Mouse (Mus musculus) spleen, postnatal 14 days (tissue): ENCODE measurements around the gene Ajm1.
A peak's percentile ranks its signal among the peaks of the same experiment; 100 is the strongest.

ENCODE experiments used
- DNase-seq, 2 experiments: peaks; one replicate each; pipeline ENCODE4 v3.0.0; 2021 to 2022; ENCODE audit warnings: low spot score in 2 of 2

Gene Ajm1

DNA sequence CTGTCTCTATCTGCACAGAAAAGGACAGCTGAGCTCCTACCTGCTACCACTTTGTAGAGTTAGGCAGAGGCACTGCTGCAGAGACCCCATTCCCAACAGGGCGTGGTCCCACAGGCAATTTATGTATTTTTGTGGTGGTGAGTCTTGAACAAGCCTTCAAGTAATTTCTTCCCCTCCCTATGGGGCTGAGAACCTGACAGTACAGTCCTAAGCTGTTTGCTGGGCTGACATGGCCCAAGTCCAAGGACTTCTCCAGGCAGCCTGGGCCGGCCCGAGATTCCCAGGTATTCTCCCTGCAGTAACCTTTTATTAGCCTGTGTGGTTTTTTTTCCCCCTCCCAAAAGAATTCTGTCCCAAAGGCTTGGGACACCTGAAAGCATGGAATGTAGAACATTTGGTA, 2.6 kb upstream of the Ajm1 start:
- DNase-seq = no peak

DNA sequence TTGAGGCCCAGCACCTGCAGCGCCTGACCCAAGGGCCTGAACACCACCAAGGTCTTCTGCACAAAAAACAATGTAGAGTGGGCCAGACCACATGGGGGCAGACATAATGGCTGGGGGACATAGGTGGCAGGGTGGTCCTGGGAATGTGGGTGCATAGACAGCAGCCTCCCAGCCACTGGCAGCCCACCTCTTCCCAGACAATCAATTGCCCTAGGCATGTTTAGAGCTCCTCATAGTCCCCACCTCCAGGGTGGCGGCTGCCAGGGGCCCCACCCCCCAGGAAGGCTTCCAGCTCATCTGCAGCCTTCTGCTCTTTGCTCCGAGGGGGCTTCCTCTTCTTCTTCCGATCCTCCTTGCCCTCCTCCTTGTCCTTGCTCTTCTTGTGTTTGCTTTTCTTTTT, 2.0 kb upstream of the Ajm1 start:
- no peak for DNase-seq

DNA sequence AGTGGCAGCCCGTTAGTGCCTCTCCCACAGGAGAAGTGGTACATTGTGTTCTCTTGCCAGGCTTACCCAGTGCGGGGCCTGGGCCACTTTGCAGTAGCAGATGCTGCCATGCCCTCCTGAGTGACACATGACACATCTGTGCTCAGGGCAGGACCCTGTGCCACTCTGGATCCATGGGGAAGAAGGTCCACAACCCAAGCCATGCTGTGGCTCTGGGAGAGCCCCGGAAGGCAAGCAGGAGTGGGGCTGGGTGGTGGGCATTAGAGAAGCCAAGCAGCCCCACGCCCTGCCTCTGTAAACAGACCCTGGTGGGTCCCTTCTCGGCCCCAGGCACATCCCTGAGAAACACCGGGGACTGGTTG, 1.5 kb upstream of the Ajm1 start:
- DNase-seq = no peak

DNA sequence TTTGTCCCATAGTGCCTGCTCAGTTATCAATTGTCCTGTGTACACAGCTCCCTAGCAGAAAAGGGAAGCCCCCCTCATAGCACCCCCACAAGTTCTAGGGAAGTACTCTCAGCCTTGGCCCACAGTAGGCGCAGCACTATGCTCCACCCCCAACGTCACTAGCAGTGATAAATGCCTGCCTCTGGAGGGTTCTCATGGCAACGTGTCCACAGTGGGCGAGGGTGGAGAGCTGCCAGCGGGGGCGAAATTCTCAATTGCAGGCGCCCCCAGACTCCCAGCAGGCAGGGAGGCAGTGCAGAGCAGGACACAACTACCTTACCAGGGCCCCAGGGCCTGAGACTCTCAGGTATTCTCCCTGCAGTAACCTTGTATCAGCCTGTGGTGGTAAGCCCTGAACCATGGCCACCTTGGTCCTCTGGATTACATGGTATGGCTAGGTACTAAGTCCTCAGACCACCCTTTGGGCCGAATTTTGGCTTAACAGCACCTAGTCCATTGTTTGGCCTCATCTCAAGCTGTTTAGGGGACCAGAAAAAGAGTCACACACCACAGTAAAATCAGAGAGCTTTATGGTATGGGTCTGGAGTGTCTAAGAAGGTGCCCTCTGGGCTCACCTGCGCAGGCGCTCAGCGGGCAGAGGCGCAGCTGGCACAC, 1.0 kb upstream of the Ajm1 start:
- no peak for DNase-seq

DNA sequence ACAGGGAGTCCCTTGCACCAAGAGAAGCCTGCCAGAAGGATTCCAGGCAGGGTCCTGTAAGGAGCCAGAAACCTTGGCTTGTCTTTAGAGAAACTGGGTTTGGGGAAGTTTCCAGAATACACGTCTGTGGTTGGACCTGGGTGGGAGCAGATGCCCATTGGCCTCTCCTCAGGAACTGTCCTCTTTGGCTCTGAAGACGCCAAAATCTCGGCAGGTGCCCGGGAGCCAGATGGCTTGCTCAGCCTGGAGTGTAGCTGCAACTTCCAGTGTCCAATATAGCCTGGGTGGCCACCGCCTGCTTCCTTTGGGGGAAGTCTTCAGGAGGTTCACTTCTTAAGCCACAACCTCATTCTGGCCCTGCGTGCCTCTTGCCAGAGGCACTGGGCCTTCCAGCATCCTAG, 344 bp upstream of the Ajm1 start:
- DNase-seq = no peak

DNA sequence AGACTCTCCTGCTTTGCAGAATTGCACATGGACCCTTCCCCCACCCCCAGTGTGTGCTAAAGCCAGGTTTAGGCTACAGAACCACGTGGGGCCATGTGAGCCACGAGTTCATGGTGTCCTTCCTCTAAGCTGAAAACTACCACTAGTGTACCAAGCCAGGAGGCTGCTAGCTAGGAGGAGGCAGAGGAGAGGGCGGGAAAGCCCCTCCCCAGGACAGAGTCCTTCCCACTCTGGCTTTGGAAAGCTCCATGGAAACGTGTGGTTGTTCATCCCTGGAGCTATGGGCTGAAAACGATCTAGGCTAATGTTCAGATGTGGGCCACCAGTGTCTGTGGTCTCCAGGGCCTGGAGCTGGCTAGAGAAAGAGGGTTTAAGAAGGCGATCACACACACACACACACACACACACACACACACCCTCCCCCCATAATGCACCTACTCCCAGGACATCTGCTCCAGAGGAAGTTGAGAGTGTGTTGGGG, 896 bp downstream of the Ajm1 start:
- no peak for DNase-seq

DNA sequence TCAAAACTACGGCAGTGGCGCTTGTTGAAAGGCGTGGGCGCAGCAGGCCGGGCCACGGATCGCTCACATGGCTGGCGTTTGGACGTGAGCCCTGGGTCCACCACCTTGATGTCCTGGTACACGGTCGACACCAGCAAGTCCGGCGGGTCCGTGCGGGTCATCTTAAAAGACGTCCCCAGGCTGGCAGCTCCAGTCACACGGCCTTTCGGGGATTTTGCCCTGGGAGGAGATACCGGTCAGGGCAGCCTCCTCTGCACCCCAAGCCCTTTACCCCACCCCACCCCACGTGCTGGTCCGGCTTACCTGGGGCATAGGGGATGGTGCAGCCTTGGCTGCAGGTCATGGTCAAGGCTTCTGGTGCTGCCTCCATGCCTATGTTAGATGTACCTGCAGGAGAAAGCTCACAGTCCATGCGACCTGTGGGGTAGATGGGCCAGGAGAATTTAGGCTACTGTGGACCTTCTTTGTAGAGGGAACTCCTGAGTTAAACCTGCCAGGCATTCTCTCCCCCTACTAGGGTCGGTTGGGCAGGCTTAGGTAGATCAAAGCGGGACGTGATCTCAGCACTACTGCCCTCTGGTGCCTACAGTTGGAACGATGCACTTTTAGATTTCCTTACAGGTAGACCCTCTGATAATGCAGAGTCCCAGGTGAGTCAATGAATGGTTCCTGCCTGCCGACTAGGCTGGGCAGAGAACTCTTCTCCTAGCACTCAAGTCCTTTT, 1.7 kb downstream of the Ajm1 start:
- DNase-seq = peak in 1 of 2 experiments; percentile 49

DNA sequence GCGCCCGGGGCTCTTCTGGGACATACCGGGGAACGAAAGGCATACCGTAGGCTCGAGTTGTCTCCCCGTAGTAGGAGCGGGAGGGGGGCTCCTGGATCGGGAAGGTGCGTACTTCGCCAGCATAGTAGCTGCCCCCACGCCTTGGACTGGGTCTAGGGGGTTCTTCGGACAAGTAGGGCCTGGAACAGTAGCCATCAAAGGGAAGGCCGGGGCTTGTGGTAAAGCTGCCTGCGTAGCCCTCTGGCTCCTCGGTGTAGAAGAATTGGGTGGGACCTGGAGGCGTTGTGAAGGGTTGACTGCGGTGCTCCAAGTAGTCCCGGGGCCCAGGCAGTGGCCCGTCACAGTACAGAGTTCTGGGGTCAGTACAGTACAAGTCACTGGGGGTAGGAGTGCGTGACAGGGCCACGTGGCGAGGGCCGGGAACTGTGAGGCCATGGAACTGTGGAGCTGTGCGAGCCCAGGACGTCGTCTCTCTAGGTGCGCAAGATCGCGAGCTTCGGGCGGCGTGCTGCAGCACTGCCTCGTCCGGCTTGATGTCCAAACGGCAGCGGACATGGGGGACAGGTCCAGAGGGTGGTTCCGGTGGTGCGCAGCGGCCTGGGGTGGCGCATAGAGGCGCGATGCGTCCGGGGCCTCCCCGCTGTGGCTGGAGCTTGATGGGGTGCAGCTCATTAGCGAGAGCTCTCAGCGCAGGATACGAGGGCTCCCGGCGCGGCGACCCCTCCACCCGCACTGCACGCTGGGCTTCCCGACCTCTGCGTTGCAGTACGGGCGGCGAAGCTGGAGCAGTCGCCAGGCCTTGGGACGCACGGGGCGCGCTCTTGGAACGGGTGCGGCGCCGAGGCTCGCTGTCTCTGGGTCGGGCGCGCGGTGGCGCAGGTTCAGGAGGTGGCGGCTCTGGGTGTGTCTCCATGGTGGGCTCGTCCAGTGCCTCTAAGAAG, 2.5 kb downstream of the Ajm1 start:
- DNase-seq = no peak

DNA sequence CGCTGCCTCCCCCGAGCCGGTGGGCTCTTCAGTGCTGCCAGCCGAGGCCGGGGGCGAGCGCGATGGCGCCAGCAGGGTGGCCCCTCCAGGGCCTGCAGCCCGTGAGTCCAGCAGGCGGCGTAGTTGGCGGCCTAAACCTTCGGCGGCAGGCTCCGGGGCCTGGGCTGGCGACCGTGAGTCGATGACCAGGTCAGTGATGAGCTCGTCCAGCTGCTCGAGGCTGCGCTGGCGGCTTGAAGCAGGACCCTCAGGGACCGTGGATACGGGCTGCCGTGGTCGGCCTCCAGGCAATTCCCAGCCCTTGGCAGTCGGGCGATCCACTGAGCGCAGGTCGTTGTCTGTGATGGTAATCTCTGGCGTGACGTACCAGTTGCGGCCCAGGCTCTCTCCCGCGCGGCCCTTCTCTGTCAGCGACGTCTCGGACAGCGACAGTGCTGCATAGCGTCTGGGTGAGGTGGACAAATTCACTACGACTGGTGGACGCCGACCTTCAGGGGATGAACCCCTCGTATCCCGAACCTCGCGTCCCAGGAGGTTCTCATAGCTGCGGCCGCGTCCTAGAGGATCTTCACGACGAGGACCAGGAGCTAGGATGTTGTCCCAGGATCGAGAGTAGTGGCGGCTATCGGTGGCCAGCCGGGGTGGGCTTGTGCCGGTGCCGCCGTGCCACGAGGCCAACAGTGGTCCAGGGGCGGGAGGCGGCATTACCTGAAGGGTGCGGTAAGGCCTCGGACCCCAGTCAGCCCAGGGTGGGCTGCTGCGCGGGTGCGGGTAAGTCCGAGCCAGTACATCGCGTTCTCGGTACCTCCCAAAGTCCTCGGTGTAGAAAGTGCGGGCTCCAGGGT, 3.4 kb downstream of the Ajm1 start:
- DNase-seq = no peak

DNA sequence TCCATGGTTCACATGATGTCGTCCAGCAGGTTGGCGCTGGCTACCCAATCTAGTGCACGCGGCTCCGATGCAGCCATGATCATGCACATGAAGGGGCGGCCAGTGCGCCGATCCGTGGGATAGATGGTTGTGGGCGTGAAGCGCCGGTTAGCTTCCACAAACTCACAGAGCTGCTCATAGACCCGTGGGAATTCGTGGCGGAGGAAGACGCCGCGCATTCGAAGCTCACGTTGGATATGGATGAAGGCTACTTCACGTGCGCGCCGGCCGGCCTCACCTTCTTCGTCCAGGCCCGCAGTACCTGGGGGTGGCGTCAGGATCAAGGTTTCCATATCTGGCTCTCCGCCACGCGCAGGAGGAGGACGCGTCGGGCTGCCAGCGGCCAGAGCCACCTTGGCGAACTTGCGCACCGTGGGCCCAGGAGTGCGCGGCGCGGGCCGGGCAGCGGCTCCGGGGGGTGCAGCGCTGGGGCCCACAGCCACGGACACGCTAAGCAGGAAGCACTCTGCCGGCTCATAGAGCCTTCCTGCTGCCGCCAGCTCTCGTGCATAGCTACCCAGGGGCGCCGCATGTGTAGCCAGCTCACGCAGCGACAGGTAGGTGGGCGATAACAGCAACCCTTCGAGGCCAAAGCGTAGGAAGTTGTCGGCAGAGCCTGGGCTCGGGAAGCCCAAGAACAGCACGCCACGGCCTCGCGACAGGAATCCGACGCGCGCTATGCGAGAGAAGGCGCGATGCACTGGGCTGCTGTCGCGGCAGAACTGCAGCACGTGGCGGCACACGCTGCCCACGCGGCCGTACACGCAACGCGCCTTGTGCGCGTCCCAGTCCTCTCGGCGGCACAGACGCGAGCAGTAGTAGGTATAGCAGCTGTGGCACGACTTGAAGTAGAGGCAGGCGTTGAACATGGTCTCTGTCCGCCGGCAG, 4.3 kb downstream of the Ajm1 start:
- no peak for DNase-seq

DNA sequence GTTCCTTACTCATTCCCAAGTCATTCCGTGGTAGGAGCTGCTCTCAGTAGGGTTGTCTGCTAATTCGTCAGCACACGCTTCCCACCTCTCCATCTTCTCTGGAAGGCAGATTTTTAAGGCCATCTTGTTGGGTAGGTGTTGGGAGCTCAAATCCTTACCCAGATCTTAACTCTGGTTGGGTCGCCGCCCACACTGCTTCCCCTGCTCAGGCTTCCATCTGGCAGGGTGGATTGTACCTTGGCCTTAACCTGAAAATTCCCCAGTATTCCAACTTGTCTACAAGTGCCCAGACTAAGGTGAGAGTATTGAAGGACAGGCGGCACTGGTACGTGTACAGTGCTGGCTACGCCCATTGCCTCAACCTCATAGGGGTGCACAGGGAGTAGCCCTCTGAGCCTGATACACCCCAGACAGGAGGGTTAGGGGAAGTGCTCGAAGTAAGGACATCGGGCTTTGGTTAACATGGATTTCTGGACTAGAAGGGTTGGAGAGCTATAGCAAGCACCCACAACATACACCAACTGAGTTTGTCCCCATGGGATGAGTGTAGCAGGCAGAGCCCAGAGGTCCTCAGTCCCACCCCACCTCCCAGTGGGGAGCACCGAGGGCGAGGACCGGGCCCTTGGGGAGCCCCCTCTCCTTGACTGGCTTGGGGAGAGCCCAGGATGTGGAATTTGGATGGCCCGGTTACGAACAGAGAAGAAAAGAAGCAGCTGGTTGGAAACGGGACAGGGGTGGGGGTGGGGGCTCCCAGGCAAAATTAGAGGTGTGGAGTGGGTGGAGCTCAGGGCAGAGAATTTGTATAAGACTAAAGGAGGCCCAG, 5.3 kb downstream of the Ajm1 start:
- DNase-seq = no peak

DNA sequence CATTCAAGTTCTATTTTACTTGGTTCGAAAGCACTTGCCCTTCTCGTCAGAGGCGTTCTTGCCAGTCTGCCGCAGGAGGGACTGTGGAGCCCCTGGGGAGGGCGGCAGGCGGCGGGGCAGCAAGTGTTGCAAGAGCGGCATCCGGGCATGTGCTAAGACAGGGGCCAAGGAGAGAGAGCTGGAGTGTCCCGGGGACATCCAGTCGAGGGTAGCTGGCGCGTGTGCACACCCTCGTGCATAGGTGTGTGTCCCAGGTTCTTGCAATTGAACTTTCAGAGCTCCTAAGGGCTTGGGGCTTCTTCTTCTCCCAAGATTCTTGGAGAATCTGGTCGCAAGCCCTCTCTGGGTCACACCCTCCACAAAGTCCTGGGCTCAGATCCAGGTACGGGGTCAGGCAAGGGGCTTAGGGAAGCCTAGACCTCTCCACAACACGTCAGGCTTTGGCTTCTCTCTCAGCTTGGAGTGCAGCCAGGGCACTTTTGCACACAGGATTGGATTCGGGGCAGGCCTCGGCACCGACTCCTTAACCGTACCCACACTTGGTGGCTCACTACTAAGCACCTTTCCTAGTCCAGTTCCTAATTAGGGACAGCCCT, 6.0 kb downstream of the Ajm1 start:
- no peak for DNase-seq

DNA sequence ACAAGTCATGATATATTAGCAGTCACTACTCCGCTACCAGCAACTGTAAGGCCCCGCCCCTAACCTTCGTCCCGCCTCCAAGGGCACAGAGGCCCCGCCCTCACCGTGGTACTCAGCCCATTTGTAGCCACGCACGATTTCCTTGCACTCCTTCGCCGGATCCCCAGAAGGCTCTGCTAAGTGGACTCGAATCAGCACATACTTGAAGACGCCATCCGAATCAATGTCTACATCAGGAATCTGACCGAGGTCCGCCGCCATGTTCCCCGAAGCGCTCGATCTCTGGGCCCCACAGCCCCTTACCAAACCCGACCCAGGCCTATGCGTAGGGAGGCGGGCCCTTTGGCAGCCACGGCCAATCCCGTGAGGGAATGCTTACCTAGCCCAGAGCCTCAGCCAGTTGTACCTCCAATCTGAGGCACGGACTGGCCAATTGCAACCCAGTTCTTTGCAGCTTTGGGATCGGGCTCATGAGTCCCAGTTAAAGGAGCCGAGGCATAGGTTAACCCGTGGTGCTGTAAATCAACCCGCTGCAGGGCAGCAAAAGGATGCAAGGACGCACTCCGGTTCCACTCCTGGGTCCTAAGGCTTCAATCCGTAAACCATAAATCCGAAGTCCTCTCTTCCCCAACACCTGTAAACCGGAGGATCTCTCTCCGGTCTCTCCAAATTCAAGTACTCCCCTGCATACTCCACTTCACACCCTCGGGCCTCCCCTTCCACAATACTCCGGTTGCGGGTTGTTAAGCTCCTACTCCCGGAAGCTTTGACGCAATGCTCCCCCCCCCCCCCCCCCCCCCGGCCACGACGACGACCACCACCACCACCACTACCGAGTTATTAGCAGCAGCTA, 6.8 kb downstream of the Ajm1 start, which contains the start of the genes Mamdc4 and Phpt1:
Gene Mamdc4 (minus strand): TSS at position 267 of the 853 bp plus-strand sequence.
Gene Phpt1 (minus strand): TSS at position 646 of the 853 bp plus-strand sequence.
- peak; percentile 86 to 90 for DNase-seq

DNA sequence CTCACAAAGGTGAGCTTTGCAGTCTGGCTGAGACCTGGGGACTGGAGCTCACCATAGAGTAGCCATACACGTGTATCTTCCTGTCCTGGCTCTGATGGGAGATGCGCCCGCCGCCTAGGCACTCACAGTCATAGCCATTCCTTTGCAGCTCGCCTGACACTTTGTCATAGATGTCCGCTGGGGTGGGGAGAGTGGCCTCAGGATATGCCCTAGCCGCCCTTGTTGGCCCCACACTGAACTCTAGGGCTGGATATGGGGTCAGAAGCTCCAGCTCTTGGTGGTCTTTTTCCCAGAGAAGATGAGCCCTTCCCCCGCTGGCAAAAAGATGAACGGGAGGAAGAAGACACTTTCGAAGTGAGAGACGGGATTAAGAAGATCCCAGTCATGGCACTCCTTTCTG, 7.4 kb downstream of the Ajm1 start:
- no peak for DNase-seq

DNA sequence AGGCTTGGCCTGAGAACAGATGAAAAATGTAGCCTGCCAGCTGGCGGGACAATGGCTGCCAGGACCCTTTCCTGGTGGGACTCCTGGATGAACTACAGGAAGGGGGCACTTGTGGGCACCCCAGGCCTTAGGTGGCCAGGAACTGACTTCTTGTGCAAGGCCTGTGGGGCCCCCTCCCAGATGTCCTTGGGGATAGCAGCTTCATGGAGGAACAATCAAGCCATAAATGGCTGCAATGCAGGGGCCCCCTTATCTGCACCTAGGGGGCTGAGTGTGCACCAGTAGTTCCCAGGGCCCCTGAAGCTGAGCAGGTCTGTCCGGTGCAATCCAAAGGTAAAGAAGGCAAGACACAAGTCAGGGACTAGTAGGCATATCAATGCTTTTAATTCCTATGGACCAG, 8.5 kb downstream of the Ajm1 start:
- DNase-seq = no peak

DNA sequence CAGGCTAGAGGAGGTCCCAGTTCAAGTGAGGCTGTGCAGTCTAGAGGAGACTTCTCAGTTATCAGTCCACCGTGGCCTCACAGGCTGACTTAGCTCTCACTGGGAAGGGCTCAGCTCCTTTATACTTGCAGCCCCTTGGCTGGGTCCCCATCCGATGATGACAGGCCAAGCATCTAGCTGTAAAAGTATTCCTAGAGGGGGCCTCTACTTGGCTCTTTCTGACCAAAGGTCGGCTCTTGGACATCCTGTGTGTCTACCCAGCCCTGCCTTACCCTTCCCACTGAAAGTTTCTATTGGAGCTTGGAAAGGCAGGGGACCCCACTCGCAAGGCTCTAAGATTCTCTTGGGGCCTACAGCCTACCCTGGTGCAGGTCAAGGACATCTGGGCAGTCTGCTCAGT, 10.3 kb downstream of the Ajm1 start:
- no peak for DNase-seq

DNA sequence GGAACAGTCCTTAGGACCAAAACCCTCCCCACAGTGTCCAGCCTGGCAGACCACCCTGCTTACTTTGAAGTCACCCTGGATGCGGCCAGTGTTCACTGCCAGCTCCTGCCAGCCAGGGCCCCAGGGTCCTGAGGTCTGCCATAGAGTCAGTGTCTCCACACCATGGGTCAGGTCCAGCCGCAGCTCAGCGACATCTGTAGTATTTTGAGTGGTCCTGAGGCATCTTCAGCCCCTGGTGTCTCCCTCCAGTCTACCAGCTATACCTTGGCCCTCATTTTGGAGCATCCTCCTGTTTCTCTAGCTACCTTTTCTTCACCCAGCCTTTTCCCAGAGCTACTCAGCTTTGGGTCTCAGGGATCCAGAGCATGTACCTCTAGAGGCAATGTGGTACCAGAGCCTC, 12.2 kb downstream of the Ajm1 start:
- no peak for DNase-seq

DNA sequence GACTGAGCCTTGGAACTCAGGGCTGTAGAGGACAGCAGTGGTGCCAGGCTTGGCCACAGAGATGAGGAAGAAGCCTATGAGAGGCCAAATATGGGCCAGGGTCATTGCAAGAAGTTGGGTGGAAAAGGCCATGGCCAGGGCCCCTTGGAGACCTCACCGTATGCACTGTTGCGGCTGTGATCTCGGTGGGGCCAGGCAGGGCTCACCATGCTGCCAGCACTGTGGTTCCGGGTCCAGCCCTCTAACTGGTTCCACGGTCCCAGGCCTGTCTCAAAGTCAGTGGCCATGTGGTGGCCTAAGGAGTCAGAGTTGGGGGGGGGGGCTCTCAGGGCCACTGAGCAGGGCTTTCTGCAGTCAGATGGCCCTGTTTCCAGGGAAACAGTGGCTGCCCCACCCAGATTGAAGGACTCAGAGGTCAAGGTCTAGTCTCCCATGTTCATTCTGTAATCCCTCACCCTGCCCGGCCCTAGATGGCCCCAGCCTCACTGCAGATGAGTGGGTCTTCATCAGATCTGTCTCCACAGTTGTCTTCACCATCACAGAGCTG, 13.0 kb downstream of the Ajm1 start:
- no peak for DNase-seq
